Mouse (Mus musculus): Measurements from ENCODE around the gene Pdcd2. TPM values are rescaled to one million over a fixed set of nuclear protein-coding genes. Genes with fewer than 3 reads are reported as not detected.

Pdcd2 gene
- polyA plus RNA-seq, 1 experiment, result 35.3 TPM

- TF ChIP-seq POLR2A (IDR thresholded peaks at IDR 0.05; ENCODE audit: low read depth, low read length) (peak; percentile 63), CTCF (IDR thresholded peaks at IDR 0.05; ENCODE audit: extremely low read depth, insufficient read length, insufficient replicate concordance, low read depth, low read length) (no peak)
- Histone ChIP-seq H3K36me3 (ENCODE audit: control insufficient read depth, insufficient read depth, low read length) (peaks cover 14% of the 10 kb centered on the region), H3K27ac (ENCODE audit: insufficient read depth, low read depth, low read length) (peak within 1 kb of the TSS; percentile 87), H3K4me3 (ENCODE audit: low read depth, low read length) (peak within 1 kb of the TSS; percentile 81), H3K4me1 (ENCODE audit: control insufficient read depth, insufficient read depth, insufficient read length, low read length) (no peaks in the 10 kb centered on the region; the same call in 1 of the 2 replicates), H3K27me3 (ENCODE audit: control insufficient read depth, insufficient read depth, low read length) (no peaks in the 10 kb centered on the region)
- WGBS, result under 1% methylated on average over 63 of the region's 63 CpGs
Observed at GRCm38 (mm10) chr17:15499656-15500394, 27.3 kb downstream of the Pdcd2 start, which contains the start of the genes Psmb1 and Tbp. Gene Psmb1, minus strand, starts transcription at chr17:15499751. Gene Tbp, plus strand, starts transcription at chr17:15499888.

GRCm38 (mm10) chr17:15498753-15499113 is 28.4 kb downstream of the Pdcd2 start:
- peak overlapping the region; percentile 57; the same call in 1 of the 2 replicates for H3K27ac ChIP-seq (ENCODE audit: insufficient read depth, low read depth, low read length)
- no peaks in the 10 kb centered on the region for H3K27me3 ChIP-seq (ENCODE audit: control insufficient read depth, insufficient read depth, low read length)
- H3K4me1 ChIP-seq (ENCODE audit: control insufficient read depth, insufficient read depth, insufficient read length, low read length), result no peaks in the 10 kb centered on the region; the same call in 1 of the 2 replicates
- H3K4me3 ChIP-seq (ENCODE audit: low read depth, low read length), result no peak overlapping the region
- TF ChIP-seq CTCF (IDR thresholded peaks at IDR 0.05; ENCODE audit: extremely low read depth, insufficient read length, insufficient replicate concordance, low read depth, low read length) (no peak), POLR2A (IDR thresholded peaks at IDR 0.05; ENCODE audit: low read depth, low read length) (no peak)
- 48% methylated on average over 7 of the region's 7 CpGs for WGBS
- H3K36me3 ChIP-seq (ENCODE audit: control insufficient read depth, insufficient read depth, low read length), result peaks cover 11% of the 10 kb centered on the region

- Histone ChIP-seq H3K4me3 (ENCODE audit: low read depth, low read length) (peak overlapping the region; percentile 78), H3K27me3 (ENCODE audit: control insufficient read depth, insufficient read depth, low read length) (no peaks in the 10 kb centered on the region), H3K27ac (ENCODE audit: insufficient read depth, low read depth, low read length) (peak overlapping the region; percentile 70), H3K4me1 (ENCODE audit: control insufficient read depth, insufficient read depth, insufficient read length, low read length) (no peaks in the 10 kb centered on the region; the same call in 1 of the 2 replicates), H3K36me3 (ENCODE audit: control insufficient read depth, insufficient read depth, low read length) (peaks cover 14% of the 10 kb centered on the region; the same call in 1 of the 2 replicates)
- TF ChIP-seq CTCF (IDR thresholded peaks at IDR 0.05; ENCODE audit: extremely low read depth, insufficient read length, insufficient replicate concordance, low read depth, low read length) (no peak), POLR2A (IDR thresholded peaks at IDR 0.05; ENCODE audit: low read depth, low read length) (peak; percentile 81)
- WGBS, result under 1% methylated on average over 50 of the region's 50 CpGs
Observed at GRCm38 (mm10) chr17:15497882-15498752, 29.0 kb downstream of the Pdcd2 start.

GRCm38 (mm10) chr17:15490542-15490941 is 36.6 kb downstream of the Pdcd2 start:
- H3K27me3 ChIP-seq (ENCODE audit: control insufficient read depth, insufficient read depth, low read length), result no peaks in the 10 kb centered on the region
- H3K4me1 ChIP-seq (ENCODE audit: control insufficient read depth, insufficient read depth, insufficient read length, low read length), result no peaks in the 10 kb centered on the region
- no peak overlapping the region for H3K27ac ChIP-seq (ENCODE audit: insufficient read depth, low read depth, low read length)
- peaks cover 45% of the 10 kb centered on the region for H3K36me3 ChIP-seq (ENCODE audit: control insufficient read depth, insufficient read depth, low read length)
- TF ChIP-seq POLR2A (IDR thresholded peaks at IDR 0.05; ENCODE audit: low read depth, low read length) (no peak), CTCF (IDR thresholded peaks at IDR 0.05; ENCODE audit: extremely low read depth, insufficient read length, insufficient replicate concordance, low read depth, low read length) (no peak)
- no peak overlapping the region for H3K4me3 ChIP-seq (ENCODE audit: low read depth, low read length)
- 90% methylated on average over 7 of the region's 7 CpGs for WGBS

- H3K4me3 ChIP-seq (ENCODE audit: low read depth, low read length), result no peak overlapping the region
- no peaks in the 10 kb centered on the region for H3K27me3 ChIP-seq (ENCODE audit: control insufficient read depth, insufficient read depth, low read length)
- H3K4me1 ChIP-seq (ENCODE audit: control insufficient read depth, insufficient read depth, insufficient read length, low read length), result no peaks in the 10 kb centered on the region
- WGBS, result 87% methylated on average over 4 of the region's 4 CpGs
- peaks cover 49% of the 10 kb centered on the region for H3K36me3 ChIP-seq (ENCODE audit: control insufficient read depth, insufficient read depth, low read length)
- H3K27ac ChIP-seq (ENCODE audit: insufficient read depth, low read depth, low read length), result no peak overlapping the region
- TF ChIP-seq POLR2A (IDR thresholded peaks at IDR 0.05; ENCODE audit: low read depth, low read length), result no peak
- TF ChIP-seq CTCF (IDR thresholded peaks at IDR 0.05; ENCODE audit: extremely low read depth, insufficient read length, insufficient replicate concordance, low read depth, low read length), result peak; percentile 20; the same call in 1 of the 2 replicates
Observed at GRCm38 (mm10) chr17:15472671-15473070, 54.4 kb downstream of the Pdcd2 start.

Other genes with a start within 250 kb of the Pdcd2 start
- gene Dll1, start 150.4 kb downstream of the Pdcd2 start, polyA plus RNA-seq (2012; rRNA removed), result 22.4 and 52.5 TPM in 2 replicates
- 5.3 and 7.6 TPM in 2 replicates for gene Fam120b, start 131.1 kb downstream of the Pdcd2 start, polyA plus RNA-seq (2012; rRNA removed)
- 27.0 and 54.2 TPM in 2 replicates for gene Psmb1, start 27.6 kb downstream of the Pdcd2 start, polyA plus RNA-seq (2012; rRNA removed)
- gene Tbp, start 27.4 kb downstream of the Pdcd2 start, polyA plus RNA-seq (2012; rRNA removed), result 12.6 and 28.4 TPM in 2 replicates
- 2.1 and 3.0 TPM in 2 replicates for gene Prdm9, start 37.1 kb upstream of the Pdcd2 start, polyA plus RNA-seq (2012; rRNA removed)
- 4.8 and 15.6 TPM in 2 replicates for gene Chd1, start 177.7 kb upstream of the Pdcd2 start, polyA plus RNA-seq (2012; rRNA removed)

All from small intestine, adult 2 months (tissue).